Mouse (Mus musculus) heart, adult 2 months (tissue): ENCODE measurements around the gene Tnnc1.

Experiments used
- CTCF ChIP-seq: fragments of 200-600 bp; IDR thresholded peaks from 2 replicates; pipeline ENCODE4 v1.8.1; 2022; ENCODE audit warnings: antibody characterized with exemption, mild to moderate bottlenecking, moderate library complexity
- EP300 ChIP-seq: fragments of 200-500 bp; IDR thresholded peaks from 2 replicates; pipeline ENCODE4 v1.6.1; 2011; ENCODE audit warnings: low read depth, low read length, control low read depth; ENCODE audit not compliant: insufficient read depth
- POLR2A ChIP-seq: fragments of 200-500 bp; IDR thresholded peaks from 2 replicates; pipeline ENCODE4 v1.6.1; 2011; ENCODE audit warnings: mild to moderate bottlenecking, low read depth, low read length, control low read depth; ENCODE audit not compliant: insufficient read depth

DNA sequence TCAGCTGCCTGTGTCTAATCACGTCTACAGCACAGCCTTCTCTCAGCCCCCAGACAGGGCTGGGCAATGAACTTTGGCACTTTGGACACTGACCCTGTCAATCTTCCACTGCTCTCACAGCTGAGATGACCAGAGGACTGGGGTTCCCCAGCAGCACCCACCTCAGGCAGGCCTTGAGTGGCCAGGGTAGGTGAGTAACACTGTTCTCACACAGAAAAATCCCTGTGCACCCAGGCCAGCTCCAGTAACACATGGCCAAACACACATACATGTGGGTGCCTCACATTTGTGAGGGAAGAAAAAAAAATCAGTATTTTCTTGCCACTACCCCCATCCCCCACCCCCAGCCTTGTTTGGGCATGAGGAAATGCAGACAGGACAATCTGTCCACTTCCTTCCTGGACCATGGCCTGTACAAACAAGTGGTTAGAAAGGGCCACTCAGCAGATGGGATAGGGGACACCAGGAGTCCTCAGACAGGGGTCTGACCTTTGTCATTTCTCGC lies 25.3 kb upstream of the Tnnc1 start:
- TF ChIP-seq CTCF (no peak), EP300 (0 out of 2 replicates have a peak, but pooled peaks have one; percentile 53), POLR2A (peak; percentile 39; the same call in 1 of the 2 replicates)
